Mouse (Mus musculus) lung, postnatal 0 days (tissue): ENCODE results near the gene 5830473C10Rik. TPM values are rescaled to one million over a fixed set of nuclear protein-coding genes. Genes with fewer than 3 reads are reported as not detected.
A peak's percentile ranks its signal among the peaks of the same experiment; 100 is the strongest.

Experiments
- ATAC-seq: fragments of 200-750 bp; cut with Nextera tagmentation; 2 replicates; pipeline ENCODE4 v1.8.0; 2017; ENCODE audit warnings: moderate library complexity
- DNase-seq: peaks from one replicate; pipeline ENCODE4 v3.0.0-alpha.2; 2016; ENCODE audit warnings: low spot score
- H3K27ac ChIP-seq: fragments of 300-500 bp; sonication (generic); 2 replicates; pipeline ENCODE4 v1.5.1; 2014; ENCODE audit warnings: antibody characterized with exemption, mild to moderate bottlenecking, low read length, mixed read lengths
- H3K27me3 ChIP-seq: fragments of 300-500 bp; sonication (generic); replicated peaks from 2 replicates; pipeline ENCODE4 v1.6.1; 2014; ENCODE audit warnings: low read length, mixed read lengths; ENCODE audit not compliant: insufficient read depth
- H3K36me3 ChIP-seq: fragments of 300-500 bp; sonication (generic); 2 replicates; pipeline ENCODE4 v1.6.1; 2014; ENCODE audit warnings: low read length, mixed read lengths; ENCODE audit not compliant: insufficient read depth
- H3K4me1 ChIP-seq: fragments of 300-500 bp; sonication (generic); 2 replicates; pipeline ENCODE4 v1.6.1; 2014; ENCODE audit warnings: antibody characterized with exemption, low read depth, low read length, mixed read lengths; ENCODE audit not compliant: insufficient read depth
- H3K4me2 ChIP-seq: fragments of 300-500 bp; sonication (generic); replicated peaks from 2 replicates; pipeline ENCODE4 v1.6.1; 2014; ENCODE audit warnings: low read depth, mild to moderate bottlenecking, low read length, moderate library complexity, mixed read lengths
- H3K4me3 ChIP-seq: fragments of 300-500 bp; sonication (generic); 2 replicates; pipeline ENCODE4 v1.5.1; 2014; ENCODE audit warnings: low read depth, low read length
- H3K9ac ChIP-seq: fragments of 300-500 bp; sonication (generic); replicated peaks from 2 replicates; pipeline ENCODE4 v1.6.1; 2014; ENCODE audit warnings: low read depth, mild to moderate bottlenecking
- H3K9me3 ChIP-seq: fragments of 300-500 bp; sonication (generic); 2 replicates; pipeline ENCODE4 v1.6.1; 2016; ENCODE audit warnings: low read length, mixed read lengths
- CTCF ChIP-seq: IDR thresholded peaks from 2 replicates; pipeline ENCODE4 v1.5.1; 2016; ENCODE audit warnings: antibody characterized with exemption, mild to moderate bottlenecking
- EP300 ChIP-seq: IDR thresholded peaks from 2 replicates; pipeline ENCODE4 v1.6.1; 2016; ENCODE audit warnings: antibody characterized with exemption, mild to moderate bottlenecking, control low read depth
- WGBS: fragments of 180-500 bp; shearing (Covaris S2); extraction: QIAGEN DNeasy Blood & Tissue Kit; methylation state at CpG from one replicate; pipeline ENCODE4 v1.1.7; 2014; 5-methylcytosine and 5-hydroxymethylcytosine counted together
- polyA plus RNA-seq: library from polyadenylated mRNA; unstranded; fragments of >200 nt; fragmentation: Nextera tagmentation; extraction: Ambion mirVana; gene quantifications from 2 replicates; pipeline ENCODE4 v1.2.1, GENCODE M21; 2015

The 5830473C10Rik gene
- polyA plus RNA-seq, 1 experiment from 2014 or later: not detected

DNA sequence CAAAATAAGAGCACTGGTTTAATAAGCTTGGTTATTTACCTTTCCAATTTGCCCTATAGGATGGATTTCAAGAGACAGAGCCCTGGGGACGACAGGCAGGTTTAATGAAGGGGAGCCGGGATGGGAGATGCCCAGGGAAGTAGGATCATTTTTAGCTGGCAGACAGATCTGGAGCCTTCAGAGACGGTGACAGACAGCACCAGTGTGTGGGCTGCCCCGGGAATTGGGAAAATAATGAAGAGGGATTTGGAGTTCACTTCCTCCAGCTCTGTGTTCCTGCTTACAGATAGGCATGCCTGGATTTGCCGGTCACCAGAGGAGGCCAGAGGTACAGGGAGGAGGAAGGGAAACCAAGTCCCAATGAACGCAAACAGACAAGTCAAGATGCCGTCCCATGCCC lies 74.0 kb downstream of the 5830473C10Rik start:
- DNase-seq (no peak), ATAC-seq (no peak)
- Histone ChIP-seq H3K4me1 (no peaks in the 10 kb centered on the region), H3K27me3 (no peaks in the 10 kb centered on the region), H3K4me2 (no peak overlapping the region), H3K27ac (no peak overlapping the region), H3K36me3 (no peaks in the 10 kb centered on the region), H3K4me3 (no peak overlapping the region), H3K9ac (no peak overlapping the region), H3K9me3 (no peaks in the 10 kb centered on the region)
- TF ChIP-seq EP300 (no peak), CTCF (no peak)
- WGBS: 84% methylated on average over 7 of the region's 7 CpGs

GRCm38 (mm10) chr5:90640286-90641217 lies 79.6 kb downstream of the 5830473C10Rik start, which contains the start of gene Rassf6:
TSS of gene Rassf6 (minus strand) at chr5:90640657.
- Histone ChIP-seq H3K27me3 (no peaks in the 10 kb centered on the region), H3K4me1 (no peaks in the 10 kb centered on the region), H3K4me3 (peak within 1 kb of the TSS; percentile 27), H3K9me3 (no peaks in the 10 kb centered on the region), H3K4me2 (peak within 1 kb of the TSS; percentile 49), H3K36me3 (no peaks in the 10 kb centered on the region), H3K9ac (peak within 1 kb of the TSS; percentile 23; the same call in 1 of the 2 replicates), H3K27ac (peak within 1 kb of the TSS; percentile 73)
- WGBS: 7% methylated on average over 26 of the region's 26 CpGs
- no peak for TF ChIP-seq CTCF
- no peak for TF ChIP-seq EP300
- ATAC-seq: peak; percentile 97
- peak; percentile 87 for DNase-seq

GRCm38 (mm10) chr5:90641218-90641610 lies 80.3 kb downstream of the 5830473C10Rik start:
- no peak for ATAC-seq
- 33% methylated on average over 10 of the region's 10 CpGs for WGBS

DNA sequence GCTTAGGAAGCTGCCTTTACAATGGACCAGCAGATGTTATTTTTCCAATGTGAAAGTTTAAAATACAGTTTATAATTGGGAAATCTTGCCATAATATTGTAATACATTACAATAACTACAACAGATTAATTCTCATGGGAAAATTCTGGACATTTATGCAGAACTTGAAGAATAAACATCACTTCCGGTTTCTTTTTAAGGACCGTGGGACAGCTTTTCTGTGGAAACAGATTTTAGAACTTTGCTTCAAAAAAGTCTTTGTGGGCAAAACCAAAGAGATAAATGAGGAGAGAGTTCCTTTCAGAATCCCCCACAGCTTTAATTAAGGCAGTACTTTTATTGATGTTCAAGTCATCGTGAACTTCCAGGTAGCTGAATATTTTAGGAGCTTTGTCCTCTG lies 84.7 kb downstream of the 5830473C10Rik start:
- H3K4me1 ChIP-seq: no peaks in the 10 kb centered on the region
- DNase-seq: no peak
- H3K4me3 ChIP-seq: no peak overlapping the region
- no peaks in the 10 kb centered on the region for H3K36me3 ChIP-seq
- WGBS: 52% methylated on average over 3 of the region's 3 CpGs
- no peak for ATAC-seq
- no peak overlapping the region for H3K9ac ChIP-seq
- H3K27me3 ChIP-seq: no peaks in the 10 kb centered on the region
- H3K4me2 ChIP-seq: no peak overlapping the region
- no peaks in the 10 kb centered on the region for H3K9me3 ChIP-seq
- TF ChIP-seq CTCF (no peak), EP300 (no peak)
- H3K27ac ChIP-seq: no peak overlapping the region

More at GRCm38 (mm10) chr5:90641218-90641610, 80.3 kb downstream of the 5830473C10Rik start:
- no peak for TF ChIP-seq CTCF
- no peak for TF ChIP-seq EP300
- DNase-seq: no peak
- 0 out of 2 replicates have a peak overlapping the region, but pooled peaks have one; percentile 49 for H3K4me2 ChIP-seq
- H3K4me3 ChIP-seq: no peak overlapping the region
- no peaks in the 10 kb centered on the region for H3K36me3 ChIP-seq
- H3K27me3 ChIP-seq: no peaks in the 10 kb centered on the region
- H3K9me3 ChIP-seq: no peaks in the 10 kb centered on the region
- no peak overlapping the region for H3K9ac ChIP-seq
- 0 out of 2 replicates have a peak overlapping the region, but pooled peaks have one; percentile 26 for H3K27ac ChIP-seq
- no peaks in the 10 kb centered on the region for H3K4me1 ChIP-seq

GRCm38 (mm10) chr5:90646398-90646797 lies 85.5 kb downstream of the 5830473C10Rik start:
- Histone ChIP-seq H3K4me3 (no peak overlapping the region), H3K9ac (no peak overlapping the region), H3K36me3 (no peaks in the 10 kb centered on the region), H3K9me3 (no peaks in the 10 kb centered on the region), H3K4me1 (no peaks in the 10 kb centered on the region), H3K4me2 (no peak overlapping the region), H3K27ac (no peak overlapping the region), H3K27me3 (no peaks in the 10 kb centered on the region)
- 92% methylated on average over 5 of the region's 5 CpGs for WGBS
- ATAC-seq: no peak
- no peak for DNase-seq
- TF ChIP-seq CTCF (no peak), EP300 (no peak)

Other genes with a start within 250 kb of the 5830473C10Rik start
- 16.0 and 17.3 TPM in 2 replicates for gene Ankrd17, start 194.5 kb upstream of the 5830473C10Rik start, polyA plus RNA-seq
- gene Gm9958, start 193.9 kb upstream of the 5830473C10Rik start, polyA plus RNA-seq: 5.3 and 5.8 TPM in 2 replicates
- 2.1 and 3.2 TPM in 2 replicates for gene Alb, start 100.2 kb upstream of the 5830473C10Rik start, polyA plus RNA-seq
- gene Afp, start 70.4 kb upstream of the 5830473C10Rik start, polyA plus RNA-seq: 1.2 and 1.6 TPM in 2 replicates
- not detected in 2 replicates for gene Afm, start 42.2 kb upstream of the 5830473C10Rik start, polyA plus RNA-seq
- 6.8 and 8.6 TPM in 2 replicates for gene Rassf6, start 79.5 kb downstream of the 5830473C10Rik start, polyA plus RNA-seq
- 0.26 and 9.8 TPM in 2 replicates for gene Cxcl5, start 198.3 kb downstream of the 5830473C10Rik start, polyA plus RNA-seq
- gene Ppbp, start 207.4 kb downstream of the 5830473C10Rik start, polyA plus RNA-seq: 15.6 and 18.3 TPM in 2 replicates
- 152 and 164 TPM in 2 replicates for gene Pf4, start 211.3 kb downstream of the 5830473C10Rik start, polyA plus RNA-seq
- gene Cxcl3, start 225.0 kb downstream of the 5830473C10Rik start, polyA plus RNA-seq: 0.42 and 2.5 TPM in 2 replicates
- gene Cxcl15, start 233.4 kb downstream of the 5830473C10Rik start, polyA plus RNA-seq: 546 and 609 TPM in 2 replicates